Mouse (Mus musculus) megakaryocyte, embryonic 14.5 days (primary cell): ENCODE results near the gene Ptprn2.

Source experiments
- FLI1 ChIP-seq: IDR thresholded peaks from 2 replicates; pipeline ENCODE4 v1.6.1; 2012; ENCODE audit warnings: low read length, inconsistent platforms, mixed read lengths
- GATA1 ChIP-seq: IDR thresholded peaks from 3 replicates; pipeline ENCODE4 v1.6.1; 2012; ENCODE audit warnings: mixed read lengths, low read length, inconsistent platforms, borderline replicate concordance

GRCm38 (mm10) chr12:117214272-117214671 is 728.8 kb downstream of the Ptprn2 start:
- TF ChIP-seq GATA1 (no peak), FLI1 (no peak)
